Mouse (Mus musculus): ENCODE measurements at regions not wholly inside any gene's neighbourhood (a gene's known extent, or its start where the extent isn't known, plus 50 kb on each side); places are given as distances from the start of the nearest gene placed in this dataset.

DNA sequence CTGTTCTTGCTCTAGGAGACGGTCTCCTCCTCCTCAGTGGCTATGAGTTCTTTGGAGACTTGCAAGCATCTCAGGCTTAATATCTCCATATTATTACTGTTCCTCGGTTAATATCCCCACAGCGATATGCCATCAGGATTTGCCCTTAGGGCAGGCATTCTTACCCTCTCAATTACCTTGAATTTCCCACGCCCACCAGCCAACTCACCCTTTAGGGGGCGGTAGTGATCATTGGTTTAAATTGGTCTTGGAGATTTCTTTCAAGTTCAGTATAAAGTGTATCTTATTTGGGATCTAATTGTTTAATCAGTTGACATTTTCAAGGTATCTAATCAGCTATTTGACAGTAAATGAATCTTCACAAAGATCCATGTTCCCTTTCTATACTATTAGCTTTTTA, 162.5 kb downstream of the Emp1 start:
- ATAC-seq (ENCODE audit: insufficient read depth, low read depth) (no peak), DNase-seq (ENCODE audit: low spot score) (no peak)
- Histone ChIP-seq H3K27ac (ENCODE audit: low read depth) (no peak overlapping the region), H3K36me3 (replicated peaks; ENCODE audit: control insufficient read depth, insufficient read depth, low read length) (no peaks in the 10 kb centered on the region), H3K9me3 (replicated peaks; ENCODE audit: control insufficient read depth, low read length) (no peaks in the 10 kb centered on the region), H3K4me1 (ENCODE audit: control insufficient read depth, insufficient read depth) (peaks cover 10% of the 10 kb centered on the region; the same call in 1 of the 2 replicates), H3K9ac (replicated peaks; ENCODE audit: low read depth, low read length) (no peak overlapping the region), H3K4me2 (ENCODE audit: low read depth, low read length) (no peak overlapping the region), H3K27me3 (ENCODE audit: control insufficient read depth, insufficient read depth, low read length) (no peaks in the 10 kb centered on the region), H3K4me3 (ENCODE audit: low read depth, low read length) (no peak overlapping the region)
- TF ChIP-seq CTCF (IDR thresholded peaks at IDR 0.05; ENCODE audit: low read depth) (peak; percentile 33; the same call in 1 of the 2 replicates), EP300 (IDR thresholded peaks at IDR 0.05; ENCODE audit: low read depth) (no peak)
- WGBS, result 79% methylated on average over 5 of the region's 5 CpGs

DNA sequence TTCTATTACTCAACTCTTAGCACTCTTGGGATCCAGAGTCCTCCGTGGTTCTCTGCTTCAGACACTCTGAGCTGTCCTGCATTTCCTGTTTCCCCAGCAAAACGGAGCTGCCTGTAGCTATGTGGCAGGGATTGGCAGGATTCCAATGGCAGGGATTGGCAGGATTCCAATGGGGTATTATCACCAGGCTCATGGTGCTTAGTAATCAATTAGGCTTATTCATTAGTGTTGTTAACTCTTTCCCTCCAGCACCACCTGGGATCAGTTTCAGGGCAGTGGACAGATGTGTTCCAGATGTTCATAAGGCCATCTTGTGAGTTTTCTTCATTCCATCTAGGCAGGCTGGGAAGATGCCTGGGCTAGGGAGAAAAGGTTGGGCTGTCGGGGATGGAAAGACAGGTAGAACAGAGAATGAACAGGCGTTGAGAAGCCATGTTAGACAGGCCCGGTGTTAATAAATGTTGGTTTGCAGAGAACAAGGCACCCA, 163.5 kb downstream of the Emp1 start:
- Histone ChIP-seq H3K36me3 (replicated peaks; ENCODE audit: control insufficient read depth, insufficient read depth, low read length) (no peaks in the 10 kb centered on the region), H3K9me3 (replicated peaks; ENCODE audit: control insufficient read depth, low read length) (no peaks in the 10 kb centered on the region), H3K27ac (ENCODE audit: low read depth) (no peak overlapping the region), H3K27me3 (ENCODE audit: control insufficient read depth, insufficient read depth, low read length) (no peaks in the 10 kb centered on the region), H3K4me2 (ENCODE audit: low read depth, low read length) (peak overlapping the region; percentile 31), H3K4me3 (ENCODE audit: low read depth, low read length) (no peak overlapping the region), H3K9ac (replicated peaks; ENCODE audit: low read depth, low read length) (no peak overlapping the region), H3K4me1 (ENCODE audit: control insufficient read depth, insufficient read depth) (peaks cover 10% of the 10 kb centered on the region; the same call in 1 of the 2 replicates)
- no peak for ATAC-seq (ENCODE audit: insufficient read depth, low read depth)
- DNase-seq (ENCODE audit: low spot score), result no peak
- WGBS, result 34% methylated on average over 5 of the region's 5 CpGs
- no peak for TF ChIP-seq CTCF (IDR thresholded peaks at IDR 0.05; ENCODE audit: low read depth)
- TF ChIP-seq EP300 (IDR thresholded peaks at IDR 0.05; ENCODE audit: low read depth), result no peak

DNA sequence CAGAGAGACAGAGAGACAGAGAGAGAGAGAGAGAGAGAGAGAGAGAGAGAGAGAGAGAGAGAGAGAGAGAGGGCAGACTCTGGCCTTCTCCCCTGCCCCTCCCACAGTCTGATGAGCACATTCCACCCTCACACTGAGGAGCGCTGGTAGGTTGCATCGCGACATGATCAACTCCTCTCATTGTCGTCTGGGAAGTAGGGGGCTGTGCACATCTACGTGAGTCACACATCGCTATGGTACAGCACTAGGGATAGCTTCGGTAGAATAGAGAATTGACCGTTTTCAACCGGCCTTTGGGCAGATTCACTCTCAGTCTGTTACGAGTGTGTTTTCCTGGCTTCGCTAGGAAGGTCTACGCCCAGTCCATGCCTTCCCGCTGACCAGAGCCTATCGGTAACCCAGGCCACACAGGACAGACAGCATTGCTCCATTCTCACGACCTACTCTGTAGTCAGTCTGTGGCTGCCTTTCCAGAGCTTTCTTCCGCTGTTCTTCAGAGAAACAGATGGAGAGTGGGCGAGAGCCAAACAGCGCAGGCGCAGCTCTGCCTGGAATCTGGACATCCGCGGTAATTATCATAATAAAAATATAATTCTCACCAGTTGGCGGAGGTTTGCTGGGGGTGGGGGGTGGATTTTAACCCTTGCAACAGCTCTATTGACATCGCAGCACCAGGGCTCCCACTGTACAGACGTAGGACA, 164.3 kb downstream of the Emp1 start:
- ATAC-seq (ENCODE audit: insufficient read depth, low read depth), result no peak
- Histone ChIP-seq H3K4me3 (ENCODE audit: low read depth, low read length) (no peak overlapping the region), H3K27me3 (ENCODE audit: control insufficient read depth, insufficient read depth, low read length) (no peaks in the 10 kb centered on the region), H3K4me1 (ENCODE audit: control insufficient read depth, insufficient read depth) (peaks cover 10% of the 10 kb centered on the region; the same call in 1 of the 2 replicates), H3K36me3 (replicated peaks; ENCODE audit: control insufficient read depth, insufficient read depth, low read length) (no peaks in the 10 kb centered on the region), H3K27ac (ENCODE audit: low read depth) (no peak overlapping the region), H3K4me2 (ENCODE audit: low read depth, low read length) (no peak overlapping the region), H3K9ac (replicated peaks; ENCODE audit: low read depth, low read length) (no peak overlapping the region), H3K9me3 (replicated peaks; ENCODE audit: control insufficient read depth, low read length) (no peaks in the 10 kb centered on the region)
- TF ChIP-seq CTCF (IDR thresholded peaks at IDR 0.05; ENCODE audit: low read depth) (no peak), EP300 (IDR thresholded peaks at IDR 0.05; ENCODE audit: low read depth) (no peak)
- 84% methylated on average over 24 of the region's 24 CpGs for WGBS
- DNase-seq (ENCODE audit: low spot score), result no peak

GRCm38 (mm10) chr6:135527879-135528278, 165.5 kb downstream of the Emp1 start:
- TF ChIP-seq EP300 (IDR thresholded peaks at IDR 0.05; ENCODE audit: low read depth), result no peak
- no peak for TF ChIP-seq CTCF (IDR thresholded peaks at IDR 0.05; ENCODE audit: low read depth)
- WGBS, result 46% methylated on average over 4 of the region's 4 CpGs
- Histone ChIP-seq H3K27ac (ENCODE audit: low read depth) (no peak overlapping the region), H3K27me3 (ENCODE audit: control insufficient read depth, insufficient read depth, low read length) (no peaks in the 10 kb centered on the region), H3K9ac (replicated peaks; ENCODE audit: low read depth, low read length) (no peak overlapping the region), H3K4me2 (ENCODE audit: low read depth, low read length) (no peak overlapping the region), H3K36me3 (replicated peaks; ENCODE audit: control insufficient read depth, insufficient read depth, low read length) (no peaks in the 10 kb centered on the region), H3K9me3 (replicated peaks; ENCODE audit: control insufficient read depth, low read length) (no peaks in the 10 kb centered on the region), H3K4me3 (ENCODE audit: low read depth, low read length) (no peak overlapping the region), H3K4me1 (ENCODE audit: control insufficient read depth, insufficient read depth) (peaks cover 10% of the 10 kb centered on the region; the same call in 1 of the 2 replicates)
- DNase-seq (ENCODE audit: low spot score), result no peak
- ATAC-seq (ENCODE audit: insufficient read depth, low read depth), result no peak

DNA sequence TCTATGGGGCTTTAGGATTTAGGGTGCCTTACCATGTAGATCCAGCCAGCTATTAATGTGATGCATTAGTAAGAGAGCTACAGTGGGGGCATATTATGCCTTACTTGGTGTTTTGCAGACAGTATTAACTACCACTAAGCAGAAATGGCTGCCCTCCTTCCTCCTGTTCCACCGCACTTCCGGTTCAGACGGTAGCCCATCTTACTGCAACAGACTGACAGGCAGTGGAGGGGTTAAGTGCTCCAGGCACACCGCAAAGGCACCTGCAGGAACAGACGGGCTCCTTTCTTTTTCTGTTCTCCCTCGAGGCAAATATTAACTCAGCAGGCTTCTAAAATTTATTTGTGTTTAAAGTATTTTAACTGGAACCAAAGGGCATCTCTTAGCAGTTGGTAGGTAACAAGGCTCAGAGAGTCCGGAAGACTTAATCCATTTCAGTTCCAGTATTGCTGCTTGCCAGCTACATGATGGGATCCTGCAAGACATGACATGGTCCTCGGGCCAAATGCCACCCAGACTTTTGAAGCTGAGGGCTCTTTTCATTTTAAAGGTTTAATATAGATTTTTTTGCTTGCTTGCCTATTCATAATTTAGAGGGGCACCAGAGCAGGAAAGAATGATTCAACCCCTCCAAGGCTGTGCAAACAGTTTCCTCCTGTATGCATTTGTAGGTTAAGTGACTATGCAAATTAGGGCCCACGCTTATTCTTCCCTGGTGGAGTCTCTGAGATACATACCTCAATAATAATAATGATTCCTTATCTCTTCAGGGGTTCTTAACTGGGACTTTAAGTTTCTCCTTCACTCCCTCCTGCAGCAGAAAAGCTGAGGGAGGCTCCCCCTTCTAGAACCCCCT, 177.7 kb downstream of the Emp1 start:
- H3K27me3 ChIP-seq (ENCODE audit: control insufficient read depth, insufficient read depth, low read length), result no peaks in the 10 kb centered on the region
- no peak overlapping the region for H3K9ac ChIP-seq (replicated peaks; ENCODE audit: low read depth, low read length)
- H3K9me3 ChIP-seq (replicated peaks; ENCODE audit: control insufficient read depth, low read length), result no peaks in the 10 kb centered on the region
- no peak overlapping the region for H3K4me3 ChIP-seq (ENCODE audit: low read depth, low read length)
- no peaks in the 10 kb centered on the region for H3K36me3 ChIP-seq (replicated peaks; ENCODE audit: control insufficient read depth, insufficient read depth, low read length)
- no peak overlapping the region for H3K27ac ChIP-seq (ENCODE audit: low read depth)
- no peak for TF ChIP-seq EP300 (IDR thresholded peaks at IDR 0.05; ENCODE audit: low read depth)
- TF ChIP-seq CTCF (IDR thresholded peaks at IDR 0.05; ENCODE audit: low read depth), result no peak
- no peak for ATAC-seq (ENCODE audit: insufficient read depth, low read depth)
- WGBS, result 46% methylated on average over 9 of the region's 9 CpGs
- no peak for DNase-seq (ENCODE audit: low spot score)
- no peaks in the 10 kb centered on the region for H3K4me1 ChIP-seq (ENCODE audit: control insufficient read depth, insufficient read depth)
- no peak overlapping the region for H3K4me2 ChIP-seq (ENCODE audit: low read depth, low read length)

Data from heart, postnatal 0 days (tissue).